Mouse (Mus musculus): Measurements from ENCODE around the gene Rin1. TPM values are rescaled to one million over a fixed set of nuclear protein-coding genes. Genes with fewer than 3 reads are reported as not detected.

Rin1 gene
- polyA plus RNA-seq, 1 experiment from 2014 or later, result 0.80 TPM

DNA sequence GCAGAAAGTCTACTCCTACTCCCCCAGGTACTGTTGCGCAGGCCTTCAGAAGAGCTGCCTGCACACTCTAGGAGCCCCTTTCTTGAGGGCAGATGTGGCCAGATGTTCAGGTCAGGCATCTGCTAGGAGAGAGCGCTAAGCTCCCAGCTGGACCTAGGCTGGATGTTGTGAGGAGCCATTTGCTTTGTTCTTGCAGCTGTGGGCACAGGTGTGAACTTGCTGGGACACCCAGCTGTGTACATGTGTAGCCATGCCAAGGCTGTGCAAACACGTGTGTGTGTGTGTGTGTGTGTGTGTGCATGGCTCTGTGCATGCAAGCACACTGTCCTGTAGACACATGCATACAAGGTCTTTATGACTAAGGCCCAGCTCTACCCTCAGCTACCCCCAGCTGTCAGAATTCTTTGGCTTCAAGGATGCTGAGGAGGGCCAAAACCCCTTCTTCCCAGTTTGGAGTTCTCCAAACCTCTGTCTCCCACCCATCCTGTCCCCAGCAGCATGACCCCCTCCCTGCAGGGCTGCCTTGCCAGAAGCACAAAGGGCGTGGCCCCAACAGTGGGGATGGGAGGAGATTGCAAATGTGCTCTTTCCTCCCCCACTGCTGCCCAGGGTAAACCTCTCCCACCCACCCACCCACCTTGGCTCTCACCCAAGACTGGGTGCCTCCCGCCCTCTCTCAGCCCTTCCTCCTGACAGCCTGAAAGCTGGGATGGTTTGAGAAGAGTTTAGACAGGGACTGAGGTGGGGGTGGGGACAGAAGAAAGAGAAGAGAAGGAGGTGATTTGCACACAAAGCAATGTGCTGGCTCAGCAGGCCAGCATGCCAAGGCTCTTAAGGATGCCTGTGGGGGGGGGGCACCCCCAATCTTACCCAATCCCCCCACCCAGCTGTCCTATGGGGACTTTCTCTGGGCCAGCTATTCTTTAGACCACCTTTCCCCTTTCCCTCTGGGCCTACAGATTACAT is 10.4 kb downstream of the Rin1 start:
- Histone ChIP-seq H3K27me3 (ENCODE audit: control insufficient read depth, insufficient read depth, low read length) (no peaks in the 10 kb centered on the region), H3K9ac (ENCODE audit: low read depth, low read length) (no peak overlapping the region), H3K4me1 (replicated peaks; ENCODE audit: control insufficient read depth, insufficient read depth, low read length) (peaks cover 7% of the 10 kb centered on the region), H3K27ac (ENCODE audit: low read depth, low read length) (no peak overlapping the region), H3K36me3 (ENCODE audit: control insufficient read depth, insufficient read depth, low read length) (no peaks in the 10 kb centered on the region), H3K4me2 (replicated peaks; ENCODE audit: low read depth, low read length) (no peak overlapping the region), H3K9me3 (ENCODE audit: control insufficient read depth, low read length) (no peaks in the 10 kb centered on the region), H3K4me3 (ENCODE audit: low read depth, low read length) (no peak overlapping the region)
- WGBS, result 36% methylated on average over 5 of the region's 5 CpGs
- no peak for ATAC-seq (ENCODE audit: low FRiP score)
- DNase-seq (ENCODE audit: low spot score), result no peak

DNA sequence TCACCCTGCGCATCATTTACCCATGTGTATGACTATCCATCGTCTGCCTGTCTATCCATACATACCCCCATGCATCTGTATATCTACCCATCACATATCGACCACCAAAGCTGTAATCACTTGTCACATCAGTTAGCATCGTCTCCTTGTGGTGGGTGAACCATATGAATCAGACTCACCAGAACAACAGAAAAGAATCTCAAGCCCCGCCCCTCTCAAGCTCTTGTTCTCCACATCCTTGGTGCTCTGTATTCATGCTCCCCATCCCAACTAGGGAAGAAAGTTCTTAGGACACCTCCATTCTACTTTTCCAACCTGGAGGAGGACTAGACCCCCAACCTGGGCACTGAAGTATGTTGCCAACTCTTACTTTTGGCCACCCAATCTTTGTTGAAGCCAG is 11.8 kb downstream of the Rin1 start:
- H3K9ac ChIP-seq (ENCODE audit: low read depth, low read length), result no peak overlapping the region
- peaks cover 3% of the 10 kb centered on the region for H3K27me3 ChIP-seq (ENCODE audit: control insufficient read depth, insufficient read depth, low read length)
- no peak for DNase-seq (ENCODE audit: low spot score)
- H3K4me1 ChIP-seq (replicated peaks; ENCODE audit: control insufficient read depth, insufficient read depth, low read length), result peaks cover 9% of the 10 kb centered on the region
- no peak overlapping the region for H3K4me3 ChIP-seq (ENCODE audit: low read depth, low read length)
- H3K9me3 ChIP-seq (ENCODE audit: control insufficient read depth, low read length), result no peaks in the 10 kb centered on the region
- WGBS, result 85% methylated on average over 5 of the region's 5 CpGs
- H3K27ac ChIP-seq (ENCODE audit: low read depth, low read length), result no peak overlapping the region
- ATAC-seq (ENCODE audit: low FRiP score), result no peak
- H3K36me3 ChIP-seq (ENCODE audit: control insufficient read depth, insufficient read depth, low read length), result no peaks in the 10 kb centered on the region
- H3K4me2 ChIP-seq (replicated peaks; ENCODE audit: low read depth, low read length), result no peak overlapping the region

- DNase-seq (ENCODE audit: low spot score) (no peak), ATAC-seq (ENCODE audit: low FRiP score) (no peak)
- Histone ChIP-seq H3K4me2 (replicated peaks; ENCODE audit: low read depth, low read length) (no peak overlapping the region), H3K9ac (ENCODE audit: low read depth, low read length) (0 out of 2 replicates have a peak overlapping the region, but pooled peaks have one; percentile 2), H3K9me3 (ENCODE audit: control insufficient read depth, low read length) (no peaks in the 10 kb centered on the region), H3K4me1 (replicated peaks; ENCODE audit: control insufficient read depth, insufficient read depth, low read length) (peaks cover 13% of the 10 kb centered on the region), H3K36me3 (ENCODE audit: control insufficient read depth, insufficient read depth, low read length) (no peaks in the 10 kb centered on the region), H3K4me3 (ENCODE audit: low read depth, low read length) (no peak overlapping the region), H3K27ac (ENCODE audit: low read depth, low read length) (no peak overlapping the region), H3K27me3 (ENCODE audit: control insufficient read depth, insufficient read depth, low read length) (peaks cover 5% of the 10 kb centered on the region)
- 64% methylated on average over 6 of the region's 6 CpGs for WGBS
Measured at GRCm38 (mm10) chr19:5062446-5062845, 12.2 kb downstream of the Rin1 start.

DNA sequence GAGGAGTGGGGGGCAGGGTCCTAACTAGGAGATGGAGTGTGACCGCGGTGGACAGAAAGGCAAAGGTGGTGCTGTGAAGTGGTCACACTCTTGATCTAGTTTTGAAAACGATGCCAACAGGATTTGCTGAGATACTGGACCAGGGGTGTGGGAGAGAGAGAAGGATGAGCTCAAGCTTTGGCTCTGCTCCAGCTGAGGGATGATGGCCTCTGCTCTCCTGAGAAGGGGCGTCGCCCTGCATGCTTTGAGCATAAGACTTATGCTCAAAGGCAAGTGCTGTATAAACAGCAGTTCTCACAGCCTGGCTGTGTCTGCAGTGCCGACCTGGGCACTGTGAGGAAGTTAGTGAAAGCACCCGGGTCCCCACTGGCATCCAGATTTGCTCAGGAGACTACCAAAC is 14.8 kb downstream of the Rin1 start:
- 75% methylated on average over 7 of the region's 7 CpGs for WGBS
- Histone ChIP-seq H3K4me1 (replicated peaks; ENCODE audit: control insufficient read depth, insufficient read depth, low read length) (peaks cover 24% of the 10 kb centered on the region), H3K9ac (ENCODE audit: low read depth, low read length) (no peak overlapping the region), H3K36me3 (ENCODE audit: control insufficient read depth, insufficient read depth, low read length) (no peaks in the 10 kb centered on the region), H3K4me2 (replicated peaks; ENCODE audit: low read depth, low read length) (no peak overlapping the region), H3K4me3 (ENCODE audit: low read depth, low read length) (no peak overlapping the region), H3K9me3 (ENCODE audit: control insufficient read depth, low read length) (no peaks in the 10 kb centered on the region), H3K27ac (ENCODE audit: low read depth, low read length) (no peak overlapping the region), H3K27me3 (ENCODE audit: control insufficient read depth, insufficient read depth, low read length) (peaks cover 22% of the 10 kb centered on the region)
- no peak for DNase-seq (ENCODE audit: low spot score)
- ATAC-seq (ENCODE audit: low FRiP score), result no peak

DNA sequence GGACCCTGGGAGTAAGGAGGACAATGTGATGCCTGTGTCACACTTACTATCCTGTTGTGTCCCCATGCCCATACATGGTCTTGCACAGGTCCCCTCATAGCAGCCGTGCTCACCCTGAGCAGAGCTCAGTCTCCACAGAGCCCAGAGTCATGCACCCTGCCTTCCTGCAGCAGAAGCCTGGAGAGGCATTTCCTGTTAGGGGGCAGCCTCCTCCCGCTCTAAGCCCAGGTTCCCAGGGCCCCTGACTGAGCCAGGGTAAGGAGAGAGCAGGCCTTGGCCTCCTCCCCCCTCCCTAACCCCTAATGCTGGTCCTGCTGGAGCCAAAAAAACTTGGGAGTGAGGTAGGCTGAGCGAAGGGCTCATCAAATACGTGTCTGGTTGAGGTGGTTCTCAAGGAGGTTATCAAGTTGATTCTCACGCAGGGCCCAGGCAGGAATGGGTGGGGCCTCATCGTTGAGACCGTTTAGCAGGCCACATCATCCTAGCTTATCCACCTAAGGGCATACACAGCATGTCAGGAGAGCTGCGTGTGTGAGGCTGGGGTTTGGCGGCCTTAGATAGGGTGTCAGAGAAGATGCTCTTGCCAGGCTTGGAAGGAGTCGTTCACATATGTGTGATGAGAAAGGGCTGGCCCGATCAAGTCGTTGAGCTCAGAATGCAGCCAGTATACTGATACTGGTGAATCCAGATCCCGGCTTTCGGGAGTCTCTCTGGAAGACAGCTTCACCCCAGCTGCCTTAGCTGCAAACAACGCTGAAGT is 16.9 kb downstream of the Rin1 start:
- H3K36me3 ChIP-seq (ENCODE audit: control insufficient read depth, insufficient read depth, low read length), result no peaks in the 10 kb centered on the region
- no peak for ATAC-seq (ENCODE audit: low FRiP score)
- H3K9ac ChIP-seq (ENCODE audit: low read depth, low read length), result peak overlapping the region; percentile 62; the same call in 1 of the 2 replicates
- whole genome bisulfite sequencing, result 12% methylated on average over 15 of the region's 15 CpGs
- peak overlapping the region; percentile 35 for H3K4me3 ChIP-seq (ENCODE audit: low read depth, low read length)
- DNase-seq (ENCODE audit: low spot score), result peak; percentile 47
- peak overlapping the region; percentile 91 for H3K4me2 ChIP-seq (replicated peaks; ENCODE audit: low read depth, low read length)
- H3K27ac ChIP-seq (ENCODE audit: low read depth, low read length), result no peak overlapping the region
- no peaks in the 10 kb centered on the region for H3K9me3 ChIP-seq (ENCODE audit: control insufficient read depth, low read length)
- peaks cover 32% of the 10 kb centered on the region for H3K4me1 ChIP-seq (replicated peaks; ENCODE audit: control insufficient read depth, insufficient read depth, low read length)
- peaks cover 22% of the 10 kb centered on the region for H3K27me3 ChIP-seq (ENCODE audit: control insufficient read depth, insufficient read depth, low read length)

DNA sequence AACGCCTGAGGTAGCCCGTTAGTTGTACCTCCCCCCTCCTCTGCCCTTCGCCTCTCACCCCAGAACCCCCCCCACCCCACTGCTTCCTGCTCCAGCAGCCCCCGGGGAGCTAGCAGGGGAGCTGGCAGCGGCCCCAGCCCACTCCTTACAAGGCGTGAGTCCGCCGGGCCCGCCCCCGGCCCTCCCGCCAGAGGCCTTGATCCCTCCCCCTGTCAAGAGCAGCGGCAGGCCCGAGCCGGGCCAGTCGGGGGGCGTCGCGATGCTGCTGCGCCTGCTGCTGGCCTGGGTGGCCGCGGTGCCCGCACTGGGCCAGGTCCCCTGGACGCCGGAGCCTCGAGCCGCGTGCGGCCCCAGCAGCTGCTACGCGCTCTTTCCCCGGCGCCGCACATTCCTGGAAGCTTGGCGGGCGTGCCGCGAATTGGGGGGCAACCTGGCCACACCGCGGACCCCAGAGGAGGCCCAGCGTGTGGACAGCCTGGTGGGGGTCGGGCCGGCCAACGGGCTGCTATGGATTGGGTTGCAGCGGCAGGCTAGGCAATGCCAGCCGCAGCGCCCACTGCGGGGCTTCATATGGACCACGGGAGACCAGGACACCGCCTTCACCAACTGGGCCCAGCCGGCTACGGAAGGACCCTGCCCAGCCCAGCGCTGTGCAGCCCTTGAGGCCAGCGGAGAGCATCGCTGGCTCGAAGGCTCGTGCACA is 17.7 kb downstream of the Rin1 start, which contains the start of gene Cd248:
Cd248 (plus strand) TSS at position 212 of the 703 bp plus-strand sequence.
- Histone ChIP-seq H3K27me3 (ENCODE audit: control insufficient read depth, insufficient read depth, low read length) (peaks cover 22% of the 10 kb centered on the region), H3K27ac (ENCODE audit: low read depth, low read length) (no peak within 1 kb of the TSS), H3K4me1 (replicated peaks; ENCODE audit: control insufficient read depth, insufficient read depth, low read length) (peaks cover 32% of the 10 kb centered on the region), H3K4me3 (ENCODE audit: low read depth, low read length) (peak within 1 kb of the TSS; percentile 35), H3K9me3 (ENCODE audit: control insufficient read depth, low read length) (no peaks in the 10 kb centered on the region), H3K4me2 (replicated peaks; ENCODE audit: low read depth, low read length) (peak within 1 kb of the TSS; percentile 91), H3K36me3 (ENCODE audit: control insufficient read depth, insufficient read depth, low read length) (no peaks in the 10 kb centered on the region), H3K9ac (ENCODE audit: low read depth, low read length) (peak within 1 kb of the TSS; percentile 62)
- under 1% methylated on average over 47 of the region's 56 CpGs for WGBS
- DNase-seq (ENCODE audit: low spot score) (peak; percentile 67), ATAC-seq (ENCODE audit: low FRiP score) (no peak)

DNA sequence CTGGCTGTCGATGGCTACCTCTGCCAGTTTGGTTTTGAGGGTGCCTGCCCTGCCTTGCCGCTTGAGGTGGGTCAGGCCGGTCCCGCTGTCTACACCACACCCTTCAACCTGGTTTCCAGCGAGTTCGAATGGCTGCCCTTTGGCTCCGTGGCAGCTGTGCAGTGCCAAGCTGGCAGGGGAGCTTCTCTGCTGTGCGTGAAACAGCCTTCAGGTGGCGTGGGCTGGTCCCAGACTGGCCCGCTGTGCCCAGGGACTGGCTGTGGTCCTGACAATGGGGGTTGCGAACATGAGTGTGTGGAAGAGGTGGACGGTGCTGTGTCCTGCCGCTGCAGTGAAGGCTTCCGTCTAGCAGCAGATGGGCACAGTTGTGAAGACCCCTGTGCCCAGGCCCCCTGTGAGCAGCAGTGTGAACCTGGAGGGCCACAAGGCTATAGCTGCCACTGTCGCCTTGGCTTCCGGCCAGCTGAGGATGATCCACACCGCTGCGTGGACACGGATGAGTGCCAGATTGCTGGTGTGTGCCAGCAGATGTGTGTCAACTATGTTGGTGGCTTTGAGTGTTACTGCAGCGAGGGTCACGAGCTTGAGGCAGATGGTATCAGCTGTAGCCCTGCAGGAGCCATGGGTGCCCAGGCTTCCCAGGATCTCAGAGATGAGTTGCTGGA is 18.4 kb downstream of the Rin1 start:
- ATAC-seq (ENCODE audit: low FRiP score) (no peak), DNase-seq (ENCODE audit: low spot score) (peak; percentile 48)
- peak overlapping the region; percentile 35 for H3K4me3 ChIP-seq (ENCODE audit: low read depth, low read length)
- WGBS, result 37% methylated on average over 21 of the region's 21 CpGs
- peak overlapping the region; percentile 91 for H3K4me2 ChIP-seq (replicated peaks; ENCODE audit: low read depth, low read length)
- H3K9ac ChIP-seq (ENCODE audit: low read depth, low read length), result peak overlapping the region; percentile 62
- no peak overlapping the region for H3K27ac ChIP-seq (ENCODE audit: low read depth, low read length)
- H3K36me3 ChIP-seq (ENCODE audit: control insufficient read depth, insufficient read depth, low read length), result no peaks in the 10 kb centered on the region
- H3K4me1 ChIP-seq (replicated peaks; ENCODE audit: control insufficient read depth, insufficient read depth, low read length), result peaks cover 32% of the 10 kb centered on the region
- H3K27me3 ChIP-seq (ENCODE audit: control insufficient read depth, insufficient read depth, low read length), result peaks cover 22% of the 10 kb centered on the region
- no peaks in the 10 kb centered on the region for H3K9me3 ChIP-seq (ENCODE audit: control insufficient read depth, low read length)

DNA sequence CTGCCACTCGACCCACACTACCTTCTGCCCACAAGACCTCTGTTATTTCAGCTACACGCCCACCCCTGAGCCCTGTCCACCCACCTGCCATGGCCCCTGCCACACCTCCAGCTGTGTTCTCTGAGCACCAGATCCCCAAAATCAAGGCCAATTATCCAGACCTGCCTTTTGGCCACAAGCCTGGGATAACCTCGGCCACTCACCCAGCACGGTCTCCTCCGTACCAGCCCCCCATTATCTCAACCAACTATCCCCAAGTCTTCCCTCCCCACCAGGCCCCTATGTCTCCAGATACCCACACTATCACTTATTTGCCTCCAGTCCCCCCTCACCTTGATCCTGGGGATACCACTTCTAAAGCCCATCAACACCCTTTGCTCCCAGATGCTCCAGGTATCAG is 19.2 kb downstream of the Rin1 start:
- Histone ChIP-seq H3K4me1 (replicated peaks; ENCODE audit: control insufficient read depth, insufficient read depth, low read length) (peaks cover 32% of the 10 kb centered on the region), H3K9ac (ENCODE audit: low read depth, low read length) (no peak overlapping the region), H3K9me3 (ENCODE audit: control insufficient read depth, low read length) (no peaks in the 10 kb centered on the region), H3K4me2 (replicated peaks; ENCODE audit: low read depth, low read length) (peak overlapping the region; percentile 14; the same call in 1 of the 2 replicates), H3K36me3 (ENCODE audit: control insufficient read depth, insufficient read depth, low read length) (no peaks in the 10 kb centered on the region), H3K27ac (ENCODE audit: low read depth, low read length) (no peak overlapping the region), H3K4me3 (ENCODE audit: low read depth, low read length) (no peak overlapping the region), H3K27me3 (ENCODE audit: control insufficient read depth, insufficient read depth, low read length) (peaks cover 22% of the 10 kb centered on the region)
- 87% methylated on average over 5 of the region's 5 CpGs for WGBS
- ATAC-seq (ENCODE audit: low FRiP score) (no peak), DNase-seq (ENCODE audit: low spot score) (no peak)

Measured in hindbrain, embryonic 11.5 days (tissue).